Mouse (Mus musculus) lung, embryonic 14.5 days (tissue): ENCODE measurements around the gene Spats2. TPM values are rescaled to one million over a fixed set of nuclear protein-coding genes. Genes with fewer than 3 reads are reported as not detected.
"Not testable (repeated sequence)": the region's sequence is repeated elsewhere in the genome, so short reads cannot be mapped to it uniquely, and the experiment has no call there.

ENCODE experiments used
- ATAC-seq: fragments of 200-750 bp; cut with Nextera tagmentation; 2 replicates; pipeline ENCODE4 v1.8.0; 2017; ENCODE audit warnings: mild to moderate bottlenecking, moderate TSS enrichment, moderate library complexity; ENCODE audit not compliant: insufficient read depth
- DNase-seq: peaks from one replicate; pipeline ENCODE4 v3.0.0-alpha.2; 2015
- H3K27ac ChIP-seq: fragments of 300-500 bp; sonication (generic); 2 replicates; pipeline ENCODE4 v1.5.1; 2014; ENCODE audit warnings: low read depth, mild to moderate bottlenecking, moderate library complexity
- H3K27me3 ChIP-seq: fragments of 300-500 bp; sonication (generic); 2 replicates; pipeline ENCODE4 v1.6.1; 2014; ENCODE audit warnings: low read length, control low read depth; ENCODE audit not compliant: insufficient read depth
- H3K36me3 ChIP-seq: fragments of 300-500 bp; sonication (generic); 2 replicates; pipeline ENCODE4 v1.6.1; 2014; ENCODE audit warnings: control low read depth; ENCODE audit not compliant: insufficient read depth
- H3K4me1 ChIP-seq: fragments of 300-500 bp; sonication (generic); 2 replicates; pipeline ENCODE4 v1.6.1; 2014; ENCODE audit warnings: antibody characterized with exemption, control low read depth; ENCODE audit not compliant: insufficient read depth
- H3K4me2 ChIP-seq: fragments of 300-500 bp; sonication (generic); 2 replicates; pipeline ENCODE4 v1.6.1; 2014; ENCODE audit warnings: mild to moderate bottlenecking
- H3K4me3 ChIP-seq: fragments of 300-500 bp; sonication (generic); 2 replicates; pipeline ENCODE4 v1.5.1; 2014; ENCODE audit warnings: low read depth, low read length
- H3K9ac ChIP-seq: fragments of 300-500 bp; sonication (generic); 2 replicates; pipeline ENCODE4 v1.6.1; 2014
- H3K9me3 ChIP-seq: fragments of 300-500 bp; sonication (generic); 2 replicates; pipeline ENCODE4 v1.6.1; 2016; ENCODE audit warnings: low read depth, low read length, control low read depth
- CTCF ChIP-seq: IDR thresholded peaks from 2 replicates; pipeline ENCODE4 v1.5.1; 2016; ENCODE audit warnings: antibody characterized with exemption, low read depth
- WGBS: fragments of 180-500 bp; shearing (Covaris S2); extraction: QIAGEN DNeasy Blood & Tissue Kit; methylation state at CpG from one replicate; pipeline ENCODE4 v1.1.7; 2014; 5-methylcytosine and 5-hydroxymethylcytosine counted together
- polyA plus RNA-seq: library from polyadenylated mRNA; unstranded; fragments of >200 nt; fragmentation: Nextera tagmentation; extraction: Ambion mirVana; gene quantifications from 2 replicates; pipeline ENCODE4 v1.2.1, GENCODE M21; 2014

Gene Spats2
- 39.7 and 39.8 TPM in 2 replicates for polyA plus RNA-seq

DNA sequence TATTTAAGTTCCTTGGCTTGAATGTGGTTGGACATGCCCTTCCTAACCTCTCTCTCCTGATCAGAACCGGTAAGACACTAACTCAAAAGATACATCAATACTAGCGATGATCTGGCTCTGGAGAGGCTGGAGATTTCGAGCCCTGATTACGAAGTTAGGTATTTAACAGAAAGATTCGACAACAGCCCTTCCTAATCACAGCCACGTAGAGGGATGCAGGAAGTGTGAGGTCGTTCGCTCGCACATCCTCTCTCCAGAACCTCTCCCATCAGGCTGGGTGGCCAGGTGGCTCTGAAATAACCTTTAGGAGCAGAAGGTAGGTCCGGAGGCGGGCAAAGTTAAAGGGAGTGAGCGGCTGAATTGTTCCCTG is at the start of gene Spats2:
Spats2 (plus strand) TSS at position 206 of the 370 bp plus-strand sequence.
- Histone ChIP-seq H3K36me3 (no peaks in the 10 kb centered on the region), H3K4me1 (peaks cover 3% of the 10 kb centered on the region; the same call in 1 of the 2 replicates), H3K9ac (peak within 1 kb of the TSS; percentile 92), H3K4me3 (peak within 1 kb of the TSS; percentile 78), H3K27me3 (no peaks in the 10 kb centered on the region), H3K9me3 (no peaks in the 10 kb centered on the region), H3K4me2 (peak within 1 kb of the TSS; percentile 80), H3K27ac (peak within 1 kb of the TSS; percentile 94)
- TF ChIP-seq CTCF, result no peak
- no peak for DNase-seq
- ATAC-seq, result no peak
- WGBS, result under 1% methylated on average over 12 of the region's 12 CpGs

- ATAC-seq, H3K9ac ChIP-seq, H3K4me1 ChIP-seq, H3K27me3 ChIP-seq, DNase-seq, H3K27ac ChIP-seq, H3K9me3 ChIP-seq: not testable (repeated sequence)
- 98% methylated on average over 3 of the region's 3 CpGs for WGBS
- H3K36me3 ChIP-seq, result peaks cover 41% of the 10 kb centered on the region
- peak overlapping the region; percentile 87 for H3K4me2 ChIP-seq
- H3K4me3 ChIP-seq, result peak overlapping the region; percentile 53
Measured at GRCm38 (mm10) chr15:99076011-99076410, 49.7 kb upstream of the Spats2 start.

DNA sequence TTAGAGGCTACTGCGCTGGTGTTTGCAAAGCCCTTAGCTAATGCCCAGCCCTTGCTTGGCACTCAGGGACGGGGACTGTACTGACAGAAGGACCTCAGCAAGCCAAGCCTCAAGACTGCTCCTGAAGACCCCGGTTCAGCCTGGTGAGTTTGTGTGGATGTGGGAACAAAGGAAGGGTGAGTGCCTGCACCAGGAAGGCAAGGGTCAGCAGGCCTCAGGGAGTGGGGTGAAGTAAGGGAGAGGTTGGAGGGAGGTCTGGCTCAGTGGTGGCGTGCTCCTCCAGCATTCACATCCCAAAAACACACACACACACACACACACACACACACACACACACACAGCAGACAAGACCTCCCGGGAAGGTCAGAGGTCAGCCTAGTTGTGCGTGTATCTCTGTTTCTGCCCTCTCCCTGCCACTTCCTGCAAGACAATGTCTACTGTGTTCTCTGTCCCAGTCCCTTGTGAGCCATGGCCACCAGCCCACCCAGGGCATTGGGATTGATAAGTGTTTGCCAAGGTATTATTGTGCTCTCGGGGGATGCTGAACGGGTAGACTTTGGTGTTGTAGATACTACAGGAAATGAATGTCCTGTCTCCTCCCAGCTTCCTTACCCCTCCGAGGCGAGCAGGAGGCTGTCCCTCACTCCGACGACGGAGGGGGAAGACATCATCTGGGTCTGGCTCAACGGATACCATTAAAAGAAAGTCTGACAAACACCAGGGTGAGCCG is 47.4 kb upstream of the Spats2 start:
- no peaks in the 10 kb centered on the region for H3K9me3 ChIP-seq
- no peak for ATAC-seq
- no peak for DNase-seq
- no peak overlapping the region for H3K27ac ChIP-seq
- peaks cover 62% of the 10 kb centered on the region for H3K36me3 ChIP-seq
- no peaks in the 10 kb centered on the region for H3K27me3 ChIP-seq
- peaks cover 6% of the 10 kb centered on the region for H3K4me1 ChIP-seq
- no peak overlapping the region for H3K9ac ChIP-seq
- WGBS, result 69% methylated on average over 15 of the region's 15 CpGs
- TF ChIP-seq CTCF, result no peak
- H3K4me3 ChIP-seq, result no peak overlapping the region
- H3K4me2 ChIP-seq, result no peak overlapping the region

- DNase-seq (no peak), ATAC-seq (no peak)
- Histone ChIP-seq H3K4me2 (no peak overlapping the region), H3K9me3 (no peaks in the 10 kb centered on the region), H3K36me3 (peaks cover 62% of the 10 kb centered on the region), H3K4me3 (no peak overlapping the region), H3K9ac (no peak overlapping the region), H3K27me3 (peaks cover 12% of the 10 kb centered on the region; the same call in 1 of the 2 replicates), H3K27ac (no peak overlapping the region), H3K4me1 (peaks cover 6% of the 10 kb centered on the region)
- 0 out of 2 replicates have a peak, but pooled peaks have one; percentile 8 for TF ChIP-seq CTCF
- WGBS, result 74% methylated on average over 3 of the region's 3 CpGs
Measured at GRCm38 (mm10) chr15:99079804-99080203, 45.9 kb upstream of the Spats2 start.

- Histone ChIP-seq H3K27me3 (peaks cover 36% of the 10 kb centered on the region), H3K9me3 (no peaks in the 10 kb centered on the region), H3K36me3 (peaks cover 53% of the 10 kb centered on the region), H3K27ac (no peak overlapping the region), H3K9ac (no peak overlapping the region), H3K4me3 (no peak overlapping the region), H3K4me2 (no peak overlapping the region), H3K4me1 (no peaks in the 10 kb centered on the region)
- no peak for ATAC-seq
- no peak for DNase-seq
- no peak for TF ChIP-seq CTCF
- WGBS, result 94% methylated on average over 12 of the region's 12 CpGs
Measured at GRCm38 (mm10) chr15:99082322-99082721, 43.4 kb upstream of the Spats2 start.

GRCm38 (mm10) chr15:99082840-99083239 is 42.9 kb upstream of the Spats2 start:
- peaks cover 48% of the 10 kb centered on the region for H3K36me3 ChIP-seq
- H3K4me3 ChIP-seq, result no peak overlapping the region
- DNase-seq, result no peak
- no peak for ATAC-seq
- no peaks in the 10 kb centered on the region for H3K4me1 ChIP-seq
- TF ChIP-seq CTCF, result no peak
- H3K9me3 ChIP-seq, result no peaks in the 10 kb centered on the region
- WGBS, result 89% methylated on average over 16 of the region's 16 CpGs
- H3K27me3 ChIP-seq, result peaks cover 41% of the 10 kb centered on the region
- no peak overlapping the region for H3K9ac ChIP-seq
- H3K27ac ChIP-seq, result no peak overlapping the region
- H3K4me2 ChIP-seq, result no peak overlapping the region

DNA sequence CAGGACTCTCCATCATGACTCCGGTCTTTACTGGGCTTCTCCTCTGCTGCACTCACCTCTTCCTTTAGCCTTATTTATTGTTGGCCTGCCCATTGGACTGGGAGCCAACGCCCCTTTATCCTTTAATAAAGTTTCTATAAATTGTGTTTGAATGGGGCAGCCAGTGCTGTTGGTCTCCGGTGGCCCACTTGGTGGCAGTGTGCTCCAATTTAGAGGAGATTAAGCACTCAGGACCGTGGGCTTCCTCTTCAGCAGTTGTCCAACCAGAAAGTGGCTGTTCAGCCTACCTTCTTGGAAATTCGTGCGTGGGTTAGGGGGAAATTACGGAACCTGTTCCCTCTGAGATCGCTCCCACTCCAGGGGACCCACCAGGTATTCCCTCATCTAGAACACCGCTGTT is 42.5 kb upstream of the Spats2 start:
- WGBS, result 70% methylated on average over 9 of the region's 9 CpGs
- DNase-seq (peak; percentile 79), ATAC-seq (no peak)
- peaks cover 44% of the 10 kb centered on the region for H3K36me3 ChIP-seq
- no peaks in the 10 kb centered on the region for H3K4me1 ChIP-seq
- H3K4me2 ChIP-seq, result no peak overlapping the region
- no peak overlapping the region for H3K4me3 ChIP-seq
- TF ChIP-seq CTCF, result peak; percentile 70
- no peak overlapping the region for H3K9ac ChIP-seq
- H3K9me3 ChIP-seq, result no peaks in the 10 kb centered on the region
- H3K27me3 ChIP-seq, result peaks cover 45% of the 10 kb centered on the region
- no peak overlapping the region for H3K27ac ChIP-seq
